Mouse (Mus musculus) thymus, postnatal 25 days (tissue): ENCODE results near the gene Ccdc36.

Experiments used
- DNase-seq: peaks from one replicate; pipeline ENCODE4 v3.0.0; 2022

Gene Ccdc36

GRCm38 (mm10) chr9:108428384-108428783 lies at the start of gene Ccdc36:
Gene Ccdc36, minus strand, starts transcription at chr9:108428484.
- no peak for DNase-seq

- no peak for DNase-seq
These were observed 46.2 kb upstream of the Ccdc36 start for GRCm38 (mm10) chr9:108474528-108474927.

GRCm38 (mm10) chr9:108469845-108470244 lies 41.6 kb upstream of the Ccdc36 start:
- DNase-seq = no peak

- no peak for DNase-seq
These were observed 41.1 kb upstream of the Ccdc36 start for GRCm38 (mm10) chr9:108469430-108469829.

- no peak for DNase-seq
These were observed 37.9 kb upstream of the Ccdc36 start for GRCm38 (mm10) chr9:108466219-108466618.

- DNase-seq = no peak
These were observed 35.4 kb upstream of the Ccdc36 start for GRCm38 (mm10) chr9:108463713-108464112.

GRCm38 (mm10) chr9:108462192-108462591 lies 33.9 kb upstream of the Ccdc36 start:
- DNase-seq = no peak

- no peak for DNase-seq
These were observed 33.4 kb upstream of the Ccdc36 start for GRCm38 (mm10) chr9:108461675-108462074.

- no peak for DNase-seq
These were observed 32.9 kb upstream of the Ccdc36 start, which contains the start of gene Klhdc8b for GRCm38 (mm10) chr9:108461181-108461631. Gene Klhdc8b, minus strand, starts transcription at chr9:108461581.

GRCm38 (mm10) chr9:108460319-108461178 lies 32.3 kb upstream of the Ccdc36 start, which contains the start of gene Ccdc71:
Gene Ccdc71, plus strand, starts transcription at chr9:108460527.
- DNase-seq = peak; percentile 88

- DNase-seq = no peak
These were observed 31.6 kb upstream of the Ccdc36 start for GRCm38 (mm10) chr9:108459939-108460318.

GRCm38 (mm10) chr9:108456953-108457352 lies 28.7 kb upstream of the Ccdc36 start:
- DNase-seq = no peak

- DNase-seq = no peak
These were observed 27.7 kb upstream of the Ccdc36 start for GRCm38 (mm10) chr9:108455747-108456571.

GRCm38 (mm10) chr9:108454429-108454828 lies 26.1 kb upstream of the Ccdc36 start:
- DNase-seq = no peak

GRCm38 (mm10) chr9:108453458-108453857 lies 25.2 kb upstream of the Ccdc36 start:
- DNase-seq = no peak

- DNase-seq = no peak
These were observed 24.6 kb upstream of the Ccdc36 start for GRCm38 (mm10) chr9:108452911-108453310.

GRCm38 (mm10) chr9:108452291-108452906 lies 24.1 kb upstream of the Ccdc36 start:
- peak; percentile 84 for DNase-seq

GRCm38 (mm10) chr9:108451519-108452160 lies 23.4 kb upstream of the Ccdc36 start:
- no peak for DNase-seq

GRCm38 (mm10) chr9:108451170-108451493 lies 22.8 kb upstream of the Ccdc36 start:
- DNase-seq = no peak

- DNase-seq = no peak
These were observed 22.2 kb upstream of the Ccdc36 start for GRCm38 (mm10) chr9:108450292-108451169.

GRCm38 (mm10) chr9:108449860-108450259 lies 21.6 kb upstream of the Ccdc36 start:
- DNase-seq = no peak

- peak; percentile 29 for DNase-seq
These were observed 16.8 kb upstream of the Ccdc36 start for GRCm38 (mm10) chr9:108445125-108445524.
